Mouse (Mus musculus): ENCODE data around the gene Pcyt1a.

DNA sequence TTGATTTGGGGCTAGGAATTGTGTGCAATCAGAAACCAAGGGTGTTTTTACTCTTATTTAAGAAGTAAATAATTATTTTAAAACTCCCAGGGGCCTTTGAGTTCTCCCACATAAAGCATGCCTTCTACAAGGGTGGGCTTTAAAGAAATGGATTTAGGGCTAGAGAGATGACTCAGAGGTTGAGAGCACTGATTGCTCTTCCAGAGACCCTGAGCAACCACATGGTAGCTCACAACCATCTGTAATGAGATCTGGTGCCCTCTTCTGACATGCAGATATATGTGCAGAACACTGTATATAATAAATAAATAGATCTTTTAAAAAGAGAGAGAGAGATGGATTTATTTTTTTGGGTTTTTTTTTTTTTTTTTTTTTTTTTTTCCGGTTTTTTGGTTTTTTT, 34.2 kb downstream of the Pcyt1a start:
- no peak for TF ChIP-seq GATA1 (IDR thresholded peaks at IDR 0.05; ENCODE audit: low read length)
- TF ChIP-seq TAL1 (IDR thresholded peaks at IDR 0.05; ENCODE audit: low read length): no peak

Data from erythroblast, embryonic 14.5 days (primary cell).